Mouse (Mus musculus) erythroid progenitor cell, adult 5-6 weeks (primary cell): Measurements from ENCODE around the gene Vwa8. TPM values are rescaled to one million over a fixed set of nuclear protein-coding genes. Genes with fewer than 3 reads are reported as not detected.

Experiments
- ATAC-seq: replicated peaks from 2 replicates; pipeline ENCODE4 v1.8.0; 2016; ENCODE audit warnings: moderate number of reproducible peaks, mild to moderate bottlenecking, moderate TSS enrichment, inconsistent platforms; ENCODE audit not compliant: poor library complexity, low FRiP score, severe bottlenecking
- total RNA-seq, 2 experiments: library from RNA; stranded (forward) in 1 of 2; stranded (reverse) in 1 of 2; fragments of 150-400 nt in 1 of 2; fragments of 186-747, 209-891 nt in 1 of 2; gene quantifications; 2 replicates each; pipeline versions ENCODE4 v1.2.3 to v1.2.4; 2015 to 2017; ENCODE audit warnings: low replicate concordance in 2 of 2

Gene Vwa8
- total RNA-seq, 2 experiments from 2014 or later = 2.7 to 5.0 TPM

- ATAC-seq = no peak
These were observed 312.9 kb downstream of the Vwa8 start for GRCm38 (mm10) chr14:79161741-79162140.

- ATAC-seq = no peak
These were observed 313.8 kb downstream of the Vwa8 start for GRCm38 (mm10) chr14:79162678-79163077.

- no peak for ATAC-seq
These were observed 315.5 kb downstream of the Vwa8 start for GRCm38 (mm10) chr14:79164334-79164733.

- no peak for ATAC-seq
These were observed 316.1 kb downstream of the Vwa8 start for GRCm38 (mm10) chr14:79164925-79165324.

GRCm38 (mm10) chr14:79174526-79174925 lies 325.7 kb downstream of the Vwa8 start:
- no peak for ATAC-seq

GRCm38 (mm10) chr14:79177754-79178153 lies 328.9 kb downstream of the Vwa8 start:
- ATAC-seq = no peak

GRCm38 (mm10) chr14:79178247-79178646 lies 329.4 kb downstream of the Vwa8 start:
- ATAC-seq = no peak

GRCm38 (mm10) chr14:79180078-79180730 lies 331.4 kb downstream of the Vwa8 start:
- no peak for ATAC-seq

GRCm38 (mm10) chr14:79181748-79182147 lies 332.9 kb downstream of the Vwa8 start:
- ATAC-seq = no peak

GRCm38 (mm10) chr14:79182801-79183200 lies 333.9 kb downstream of the Vwa8 start:
- no peak for ATAC-seq

- no peak for ATAC-seq
These were observed 334.4 kb downstream of the Vwa8 start for GRCm38 (mm10) chr14:79183261-79183660.

GRCm38 (mm10) chr14:79184071-79184470 lies 335.2 kb downstream of the Vwa8 start:
- ATAC-seq = no peak

GRCm38 (mm10) chr14:79185018-79185685 lies 336.3 kb downstream of the Vwa8 start:
- ATAC-seq = no peak

GRCm38 (mm10) chr14:79186976-79187375 lies 338.1 kb downstream of the Vwa8 start:
- no peak for ATAC-seq

- ATAC-seq = no peak
These were observed 347.9 kb downstream of the Vwa8 start for GRCm38 (mm10) chr14:79196711-79197110.

- no peak for ATAC-seq
These were observed 349.2 kb downstream of the Vwa8 start for GRCm38 (mm10) chr14:79198066-79198465.

GRCm38 (mm10) chr14:79200133-79200891 lies 351.5 kb downstream of the Vwa8 start:
- no peak for ATAC-seq

GRCm38 (mm10) chr14:79200892-79201285 lies 352.0 kb downstream of the Vwa8 start:
- ATAC-seq = no peak

- no peak for ATAC-seq
These were observed 354.0 kb downstream of the Vwa8 start for GRCm38 (mm10) chr14:79202722-79203362.

- no peak for ATAC-seq
These were observed 354.8 kb downstream of the Vwa8 start for GRCm38 (mm10) chr14:79203496-79204158.
